Mouse (Mus musculus) G1E (cell line): ENCODE data around the gene Dnm3.

Source experiments
- CTCF ChIP-seq: IDR thresholded peaks from 2 replicates; pipeline ENCODE4 v1.5.1; 2012; ENCODE audit warnings: low read depth, low read length, inconsistent platforms, mixed read lengths
- GATA1 ChIP-seq: IDR thresholded peaks from 2 replicates; pipeline ENCODE4 v1.6.1; 2012; ENCODE audit warnings: borderline replicate concordance, low read length, inconsistent platforms, mixed read lengths
- TAL1 ChIP-seq: conservative IDR thresholded peaks from 2 replicates; pipeline ENCODE4 v1.6.1; 2012; ENCODE audit warnings: low read depth, low read length, inconsistent platforms, mixed read lengths

GRCm38 (mm10) chr1:162162249-162162648 is 315.6 kb downstream of the Dnm3 start:
- no peak for TF ChIP-seq CTCF
- no peak for TF ChIP-seq TAL1
- TF ChIP-seq GATA1, result no peak
